Mouse (Mus musculus) ES-Bruce4 (cell line): ENCODE measurements around the gene Gdpd1. TPM values are rescaled to one million over a fixed set of nuclear protein-coding genes. Genes with fewer than 3 reads are reported as not detected.

Experiments
- H3K27ac ChIP-seq: 2 replicates; pipeline ENCODE4 v1.5.1; 2012; ENCODE audit warnings: low read length, inconsistent platforms; ENCODE audit not compliant: insufficient read depth
- H3K27me3 ChIP-seq: 2 replicates; pipeline ENCODE4 v1.6.1; 2012; ENCODE audit warnings: mild to moderate bottlenecking, low read length, inconsistent platforms; ENCODE audit not compliant: control insufficient read depth, poor library complexity, insufficient read depth, severe bottlenecking
- H3K36me3 ChIP-seq: 2 replicates; pipeline ENCODE4 v1.6.1; 2012; ENCODE audit warnings: inconsistent platforms, mild to moderate bottlenecking, low read length, moderate library complexity; ENCODE audit not compliant: control insufficient read depth, poor library complexity, insufficient read depth, severe bottlenecking
- H3K4me1 ChIP-seq: one replicate; pipeline ENCODE4 v1.8.1; 2011; ENCODE audit warnings: low read length; ENCODE audit not compliant: control insufficient read depth, insufficient read depth
- H3K4me3 ChIP-seq: 2 replicates; pipeline ENCODE4 v1.5.1; 2011; ENCODE audit warnings: low read depth, mild to moderate bottlenecking, low read length
- H3K9ac ChIP-seq: 2 replicates; pipeline ENCODE4 v1.6.1; 2012; ENCODE audit warnings: low read depth, mild to moderate bottlenecking, inconsistent platforms; ENCODE audit not compliant: poor library complexity, severe bottlenecking
- H3K9me3 ChIP-seq: replicated peaks from 2 replicates; pipeline ENCODE4 v1.6.1; 2012; ENCODE audit warnings: mild to moderate bottlenecking, low read length, inconsistent platforms; ENCODE audit not compliant: control insufficient read depth, poor library complexity, insufficient read depth, severe bottlenecking
- CTCF ChIP-seq: IDR thresholded peaks from one replicate; pipeline ENCODE4 v1.8.1; 2011; ENCODE audit warnings: low read depth, low read length
- EP300 ChIP-seq: IDR thresholded peaks from 2 replicates; pipeline ENCODE4 v1.6.1; 2011; ENCODE audit warnings: low read depth, low read length; ENCODE audit not compliant: insufficient read depth
- POLR2A ChIP-seq: IDR thresholded peaks from one replicate; pipeline ENCODE4 v1.8.1; 2011; ENCODE audit warnings: low read length; ENCODE audit not compliant: insufficient read depth
- polyA plus RNA-seq: library from polyadenylated mRNA; stranded (reverse); fragments of >200 nt; gene quantifications from 2 replicates; pipeline ENCODE4 v1.2.4, GENCODE M21; 2011; ENCODE audit warnings: low read depth; ENCODE audit not compliant: missing spikeins, insufficient read depth, insufficient read length

The Gdpd1 gene
- polyA plus RNA-seq, 1 experiment, result 6.3 TPM

DNA sequence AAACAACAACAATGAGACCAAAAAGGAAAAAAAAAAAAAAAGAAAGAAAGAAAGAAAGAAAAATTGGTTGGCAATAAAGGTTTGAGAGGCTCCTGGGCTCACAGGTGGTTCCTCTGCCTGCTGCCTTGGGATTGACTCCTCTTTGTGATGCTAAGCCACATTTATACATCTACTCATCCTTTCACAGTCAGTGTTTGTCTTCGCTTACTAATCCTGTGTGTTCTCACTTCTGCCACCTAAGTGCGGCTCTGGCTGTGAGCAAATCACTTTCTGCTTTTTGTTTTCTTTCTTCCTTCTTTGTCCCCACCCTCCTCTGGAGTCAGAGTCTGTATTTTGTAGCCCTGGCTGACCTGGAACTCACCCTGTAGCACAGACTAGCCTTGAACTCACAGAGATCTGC lies 77.6 kb downstream of the Gdpd1 start:
- H3K36me3 ChIP-seq, result no peaks in the 10 kb centered on the region
- H3K4me3 ChIP-seq, result no peak overlapping the region
- TF ChIP-seq EP300 (no peak), POLR2A (no peak), CTCF (no peak)
- peaks cover 2% of the 10 kb centered on the region for H3K4me1 ChIP-seq
- no peak overlapping the region for H3K9ac ChIP-seq
- H3K9me3 ChIP-seq, result no peaks in the 10 kb centered on the region
- H3K27ac ChIP-seq, result 0 out of 2 replicates have a peak overlapping the region, but pooled peaks have one; percentile 11
- H3K27me3 ChIP-seq, result no peaks in the 10 kb centered on the region

DNA sequence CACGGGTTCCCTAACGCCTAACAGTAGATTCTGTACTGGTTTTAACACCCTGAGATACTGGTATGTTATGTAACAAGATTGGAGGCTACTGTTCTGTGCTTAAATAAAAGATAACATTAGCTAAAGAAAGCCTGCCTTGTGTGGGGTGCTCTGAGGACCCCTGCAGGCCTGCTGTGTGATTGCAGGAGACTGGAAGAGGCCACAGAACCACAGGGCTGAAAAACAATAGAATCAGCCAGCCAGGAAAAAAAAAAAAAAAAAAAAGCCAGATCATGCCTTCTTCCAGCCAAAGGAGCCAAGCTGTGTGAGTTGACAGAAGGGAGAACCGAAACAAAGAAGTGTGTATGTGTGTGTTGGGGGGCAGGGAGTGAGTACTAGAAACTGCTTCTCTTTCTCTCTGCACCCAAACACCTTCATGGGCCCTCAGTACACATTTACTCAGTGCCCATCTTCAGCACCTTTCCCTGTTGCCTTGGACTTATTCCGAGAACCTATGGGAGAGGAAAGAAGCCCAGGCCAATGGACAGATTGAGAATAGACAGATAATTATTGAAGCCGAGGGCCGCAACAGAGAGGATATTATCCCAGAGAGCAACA lies 78.1 kb downstream of the Gdpd1 start:
- H3K27ac ChIP-seq, result peak overlapping the region; percentile 57
- TF ChIP-seq CTCF (peak; percentile 68), POLR2A (no peak)
- no peaks in the 10 kb centered on the region for H3K36me3 ChIP-seq
- no peaks in the 10 kb centered on the region for H3K9me3 ChIP-seq
- no peak overlapping the region for H3K4me3 ChIP-seq
- no peak overlapping the region for H3K9ac ChIP-seq
- no peaks in the 10 kb centered on the region for H3K27me3 ChIP-seq
- peaks cover 2% of the 10 kb centered on the region for H3K4me1 ChIP-seq

DNA sequence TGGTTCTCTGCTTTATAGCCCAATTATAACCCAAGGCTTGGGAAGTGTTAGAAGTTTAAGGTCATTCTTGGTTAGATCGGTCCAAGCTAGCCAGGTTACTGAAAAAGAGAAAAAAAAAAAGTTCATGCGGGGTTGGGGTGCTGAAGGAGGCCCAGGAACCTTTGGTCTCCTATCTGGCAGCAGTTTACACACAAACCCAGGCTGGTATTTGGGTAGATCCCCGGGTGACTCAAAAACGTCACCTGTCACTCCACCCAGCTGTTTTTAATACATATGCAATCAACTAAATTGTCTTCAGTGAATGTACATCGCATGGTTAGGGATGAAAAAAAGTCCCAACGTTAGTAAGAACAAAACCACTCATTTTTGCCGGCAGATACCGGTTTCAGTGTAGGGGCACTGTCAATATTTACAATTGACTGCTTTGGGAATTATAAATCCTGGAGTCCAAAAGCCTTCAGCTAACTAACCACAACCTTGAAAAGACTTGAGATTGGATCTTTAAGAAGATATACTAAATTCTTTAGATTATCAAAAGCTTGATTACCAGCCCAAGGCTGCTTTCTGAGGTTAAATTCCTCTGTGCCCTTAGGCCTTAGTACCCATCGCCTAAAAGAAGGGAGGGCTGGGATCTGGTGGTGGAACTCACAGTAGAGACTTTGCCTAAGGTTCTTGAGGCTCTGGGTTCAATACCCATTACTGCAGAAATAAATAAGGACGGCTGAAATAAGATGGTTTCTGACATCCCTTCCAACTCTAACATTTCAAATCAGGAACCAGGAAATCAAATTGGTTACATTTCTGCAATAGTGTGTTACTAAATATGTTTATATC lies 78.9 kb downstream of the Gdpd1 start:
- Histone ChIP-seq H3K27ac (no peak overlapping the region), H3K9me3 (no peaks in the 10 kb centered on the region), H3K27me3 (no peaks in the 10 kb centered on the region), H3K9ac (0 out of 2 replicates have a peak overlapping the region, but pooled peaks have one; percentile 65), H3K4me3 (no peak overlapping the region), H3K36me3 (no peaks in the 10 kb centered on the region), H3K4me1 (peaks cover 2% of the 10 kb centered on the region)
- TF ChIP-seq EP300 (no peak), CTCF (no peak), POLR2A (no peak)

DNA sequence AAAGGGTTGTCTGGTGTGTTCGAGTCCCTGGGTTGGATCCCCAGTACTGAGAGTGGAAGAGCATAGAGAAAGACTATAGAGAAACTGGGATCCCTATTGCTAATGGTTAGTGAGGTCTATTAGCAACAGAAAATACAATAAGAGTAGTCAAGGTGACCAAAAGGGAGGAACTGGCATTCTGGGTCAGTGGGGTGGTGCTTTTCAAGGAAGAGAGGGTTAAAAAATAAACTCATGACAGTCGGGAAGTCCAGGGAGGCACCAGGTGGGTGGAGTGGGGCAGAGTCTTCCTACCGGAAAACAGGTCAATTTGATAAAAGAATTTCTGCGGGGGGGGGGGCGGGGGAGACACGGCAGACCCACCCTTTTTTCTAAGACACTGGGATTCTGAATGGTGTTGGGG lies 79.5 kb downstream of the Gdpd1 start:
- Histone ChIP-seq H3K27ac (peak overlapping the region; percentile 60), H3K4me1 (peaks cover 2% of the 10 kb centered on the region), H3K9me3 (no peaks in the 10 kb centered on the region), H3K36me3 (no peaks in the 10 kb centered on the region), H3K27me3 (no peaks in the 10 kb centered on the region), H3K9ac (peak overlapping the region; percentile 65), H3K4me3 (peak overlapping the region; percentile 61)
- TF ChIP-seq CTCF, result no peak
- TF ChIP-seq POLR2A, result no peak
- TF ChIP-seq EP300, result no peak

DNA sequence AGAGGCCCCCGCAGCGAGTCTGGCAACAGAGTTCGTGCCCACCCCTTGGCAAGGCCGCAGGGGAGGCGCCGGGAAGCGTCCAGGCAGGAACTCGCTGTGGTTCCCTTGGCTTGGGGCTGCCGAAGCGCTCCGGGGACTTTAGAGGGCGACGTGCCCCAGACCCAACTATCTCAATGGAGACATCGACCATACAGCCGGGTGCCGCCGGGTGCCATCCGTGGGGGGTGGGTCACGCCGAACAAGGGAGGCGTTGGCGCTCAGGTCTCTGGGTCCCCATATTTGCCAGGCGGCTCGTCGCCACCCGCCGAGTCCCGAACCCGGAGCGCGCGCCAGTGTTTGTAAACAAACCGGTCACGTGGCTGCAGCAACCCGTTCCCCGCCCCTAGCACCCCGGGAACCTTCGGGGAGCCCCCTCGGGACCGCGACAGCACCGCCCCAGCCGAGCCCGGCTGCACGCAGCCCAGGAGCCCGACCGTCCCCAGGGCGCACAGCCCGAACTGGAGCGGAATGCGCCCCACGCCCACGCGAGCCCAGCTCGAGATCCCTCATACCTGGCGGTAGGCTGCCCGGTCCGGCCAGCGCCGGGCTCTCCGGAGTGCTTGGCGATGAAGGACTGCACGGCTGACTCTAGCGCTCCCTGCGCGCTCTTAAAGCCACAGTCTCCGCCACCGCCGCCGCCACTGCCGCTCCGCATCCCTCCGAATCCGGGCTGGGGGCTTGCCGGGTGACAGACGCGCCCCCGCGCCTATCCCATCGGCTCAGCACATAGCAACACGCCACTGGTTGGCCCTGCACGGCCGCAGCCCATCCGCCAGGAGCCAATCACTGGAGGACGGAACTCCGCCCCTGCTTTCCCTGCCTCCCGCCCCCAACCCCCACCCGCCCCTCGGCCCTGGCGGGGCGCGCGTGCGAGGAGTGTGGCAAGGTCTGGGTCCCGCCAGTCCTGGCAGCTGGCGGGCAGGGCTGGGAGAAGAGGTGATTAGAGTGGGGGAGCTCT lies 80.5 kb downstream of the Gdpd1 start, which contains the start of gene Ypel2:
Gene Ypel2 (minus strand): TSS at position 667 of the 997 bp plus-strand sequence.
- Histone ChIP-seq H3K36me3 (no peaks in the 10 kb centered on the region), H3K9ac (peak within 1 kb of the TSS; percentile 65), H3K4me3 (peak within 1 kb of the TSS; percentile 84), H3K27ac (peak within 1 kb of the TSS; percentile 60), H3K4me1 (peaks cover 2% of the 10 kb centered on the region), H3K9me3 (no peaks in the 10 kb centered on the region), H3K27me3 (no peaks in the 10 kb centered on the region)
- TF ChIP-seq EP300, result no peak
- TF ChIP-seq CTCF, result no peak
- no peak for TF ChIP-seq POLR2A
